Mouse (Mus musculus) C2C12 (cell line): ENCODE data around the gene Pdha1. TPM values are rescaled to one million over a fixed set of nuclear protein-coding genes. Genes with fewer than 3 reads are reported as not detected.

Experiments used
- H3K27me3 ChIP-seq: one replicate; pipeline ENCODE4 v1.6.1; 2011; ENCODE audit not compliant: control insufficient read depth, insufficient read depth, insufficient read length
- H3K36me3 ChIP-seq: one replicate; pipeline ENCODE4 v1.6.1; 2011; ENCODE audit not compliant: control insufficient read depth, insufficient read depth
- H3K4me3 ChIP-seq: one replicate; pipeline ENCODE4 v1.5.1; 2011; ENCODE audit warnings: mild to moderate bottlenecking, control low read depth; ENCODE audit not compliant: poor library complexity, insufficient read depth, severe bottlenecking
- H3K79me2 ChIP-seq: one replicate; pipeline ENCODE4 v1.6.1; 2011; ENCODE audit not compliant: control insufficient read depth, insufficient read depth
- H3K79me3 ChIP-seq: one replicate; pipeline ENCODE4 v1.6.1; 2011; ENCODE audit warnings: low read depth, control low read depth
- H3ac ChIP-seq: one replicate; pipeline ENCODE3; 2011; ENCODE audit warnings: low read depth; ENCODE audit not compliant: control insufficient read depth, insufficient read length
- CEBPB ChIP-seq: IDR thresholded peaks from one replicate; pipeline ENCODE4 v1.6.1; 2011; ENCODE audit warnings: low read depth, mild to moderate bottlenecking, control low read depth, moderate library complexity
- CTCF ChIP-seq: IDR thresholded peaks from one replicate; pipeline ENCODE4 v1.5.1; 2011; ENCODE audit not compliant: control insufficient read depth, insufficient read depth, insufficient read length
- FOSL1 ChIP-seq: IDR thresholded peaks from one replicate; pipeline ENCODE4 v1.8.0; 2011; ENCODE audit warnings: mild to moderate bottlenecking, low read length; ENCODE audit not compliant: poor library complexity, insufficient read depth, severe bottlenecking
- MAX ChIP-seq: IDR thresholded peaks from one replicate; pipeline ENCODE4 v1.6.1; 2011; ENCODE audit warnings: mild to moderate bottlenecking, control low read depth
- MYOD1 ChIP-seq: IDR thresholded peaks from one replicate; pipeline ENCODE4 v1.6.1; 2011; ENCODE audit warnings: low read depth; ENCODE audit not compliant: control insufficient read depth, insufficient read length
- MYOG ChIP-seq: IDR thresholded peaks from one replicate; pipeline ENCODE4 v1.6.1; 2011; ENCODE audit not compliant: control insufficient read depth, insufficient read length; ENCODE audit errors: extremely low read depth
- USF1 ChIP-seq: IDR thresholded peaks from one replicate; pipeline ENCODE4 v1.6.1; 2011; ENCODE audit warnings: low read depth, mild to moderate bottlenecking, control low read depth, moderate library complexity
- polyA plus RNA-seq: library from polyadenylated mRNA; unstranded; fragments of >200 nt; fragmentation: generic; extraction: Trizol; gene quantifications from one replicate; pipeline ENCODE4 v1.2.1, GENCODE M21; 2012; ENCODE audit warnings: missing spikeins

Gene Pdha1
- polyA plus RNA-seq, 1 experiment: 82.5 TPM

DNA sequence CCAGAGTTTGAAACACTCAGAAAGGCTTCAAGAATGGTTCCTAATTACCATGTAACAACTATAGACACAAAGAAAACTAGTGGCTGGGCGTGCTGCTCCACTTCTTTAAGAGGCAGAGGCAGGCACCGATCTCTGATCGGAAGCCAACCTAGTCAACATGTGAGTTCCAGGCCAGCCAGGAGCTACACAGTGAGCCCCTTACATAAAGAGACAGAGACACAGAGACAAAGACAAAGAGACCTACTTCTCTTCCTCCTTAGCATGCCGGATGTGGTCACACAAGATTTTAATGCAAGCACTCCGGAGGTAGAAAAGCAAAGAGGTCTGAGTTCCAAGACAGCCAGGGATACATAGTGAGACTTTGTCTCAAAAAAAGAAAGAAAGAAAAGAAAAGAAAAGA, 2.1 kb downstream of the Pdha1 start:
- Histone ChIP-seq H3K27me3 (no peaks in the 10 kb centered on the region), H3K79me3 (peaks cover 46% of the 10 kb centered on the region), H3K4me3 (peak overlapping the region; percentile 39), H3ac (peak overlapping the region; percentile 1), H3K36me3 (peaks cover 5% of the 10 kb centered on the region), H3K79me2 (peaks cover 54% of the 10 kb centered on the region)
- TF ChIP-seq CTCF: no peak
- no peak for TF ChIP-seq CEBPB
- no peak for TF ChIP-seq USF1
- TF ChIP-seq FOSL1: no peak
- no peak for TF ChIP-seq MYOG
- TF ChIP-seq MYOD1: no peak
- TF ChIP-seq MAX: no peak

DNA sequence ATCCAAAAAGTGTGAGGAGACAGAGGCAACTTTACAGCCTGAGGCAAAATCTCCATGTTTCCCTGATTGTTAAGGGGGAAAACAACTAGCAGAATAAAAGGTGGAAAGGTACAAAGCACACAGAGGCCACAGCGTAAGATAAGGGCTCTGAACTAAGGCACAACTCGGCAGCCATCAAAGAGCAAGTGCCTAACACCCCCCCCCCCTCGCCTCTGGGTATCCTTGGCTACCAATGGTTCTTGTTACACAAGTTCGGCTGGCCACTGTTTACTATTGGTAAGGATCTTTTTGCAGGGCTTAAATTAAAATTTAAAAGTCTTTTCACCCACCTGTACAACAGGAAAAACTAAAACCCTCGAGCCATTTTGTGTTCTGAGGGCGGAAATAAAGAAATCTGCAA, 2.5 kb downstream of the Pdha1 start:
- TF ChIP-seq MYOD1: no peak
- TF ChIP-seq MYOG: no peak
- TF ChIP-seq FOSL1: no peak
- no peak for TF ChIP-seq CTCF
- TF ChIP-seq MAX: no peak
- TF ChIP-seq CEBPB: no peak
- no peak for TF ChIP-seq USF1
- no peak overlapping the region for H3ac ChIP-seq
- H3K79me3 ChIP-seq: peaks cover 46% of the 10 kb centered on the region
- no peaks in the 10 kb centered on the region for H3K27me3 ChIP-seq
- peaks cover 54% of the 10 kb centered on the region for H3K79me2 ChIP-seq
- peak overlapping the region; percentile 6 for H3K4me3 ChIP-seq
- peaks cover 5% of the 10 kb centered on the region for H3K36me3 ChIP-seq

DNA sequence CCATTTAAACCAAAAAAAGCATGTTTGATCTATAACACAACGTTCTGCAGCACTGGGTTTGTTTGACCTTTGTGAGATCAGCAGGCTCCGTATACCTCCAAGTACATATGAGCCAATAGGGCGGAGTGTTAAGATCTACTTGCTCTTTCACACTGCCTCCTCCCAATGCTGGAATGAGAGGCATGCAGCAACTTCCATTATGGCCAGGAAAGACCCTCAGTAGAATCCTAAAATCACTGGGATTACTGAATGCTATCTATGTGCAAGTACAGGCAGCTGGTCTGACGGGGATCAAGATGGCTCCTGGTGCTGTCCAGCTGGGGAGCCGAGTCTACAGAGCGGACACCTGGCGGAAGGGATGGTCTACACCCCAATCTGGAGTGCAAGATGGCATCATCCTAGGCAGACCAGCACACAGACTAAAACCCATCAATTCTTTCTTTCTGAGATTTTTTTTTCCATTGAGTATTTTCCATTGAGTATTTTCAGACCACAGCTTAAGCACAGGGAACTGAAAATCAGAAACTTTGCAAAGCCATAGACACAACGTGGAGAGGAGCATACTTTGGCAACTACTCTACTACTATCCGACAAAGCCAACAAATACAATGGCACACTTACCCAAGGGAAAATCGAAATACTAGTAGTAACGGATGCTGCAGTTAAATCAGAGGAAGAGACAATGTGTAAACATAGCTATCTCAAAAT, 3.9 kb downstream of the Pdha1 start:
- no peak overlapping the region for H3ac ChIP-seq
- peaks cover 54% of the 10 kb centered on the region for H3K79me2 ChIP-seq
- H3K36me3 ChIP-seq: peaks cover 14% of the 10 kb centered on the region
- no peaks in the 10 kb centered on the region for H3K27me3 ChIP-seq
- no peak for TF ChIP-seq FOSL1
- TF ChIP-seq USF1: no peak
- TF ChIP-seq CEBPB: no peak
- no peak for TF ChIP-seq MAX
- no peak for TF ChIP-seq CTCF
- TF ChIP-seq MYOG: no peak
- TF ChIP-seq MYOD1: no peak
- no peak overlapping the region for H3K4me3 ChIP-seq
- peaks cover 46% of the 10 kb centered on the region for H3K79me3 ChIP-seq

DNA sequence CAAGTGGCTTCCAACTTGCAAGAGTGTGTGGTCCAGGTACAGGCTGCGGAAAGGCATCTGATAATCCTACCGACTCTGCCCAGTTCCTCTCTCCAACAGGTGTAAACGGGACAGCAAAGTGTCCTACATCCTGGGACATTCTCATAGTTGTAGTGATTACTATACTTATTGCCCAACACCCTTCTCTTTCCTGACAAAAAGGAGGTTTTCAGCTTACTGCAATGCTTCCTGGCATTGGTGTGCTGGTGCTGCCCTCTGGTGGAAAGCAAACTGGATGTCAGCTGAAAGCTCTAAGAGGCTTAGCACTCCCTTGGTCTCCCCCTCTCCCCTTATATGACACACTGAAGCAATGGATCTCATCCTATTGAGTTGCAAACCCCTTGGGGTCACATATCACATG, 21.6 kb downstream of the Pdha1 start:
- no peaks in the 10 kb centered on the region for H3K27me3 ChIP-seq
- H3K79me3 ChIP-seq: no peaks in the 10 kb centered on the region
- H3K79me2 ChIP-seq: no peaks in the 10 kb centered on the region
- peaks cover 17% of the 10 kb centered on the region for H3K36me3 ChIP-seq
- H3ac ChIP-seq: no peak overlapping the region
- TF ChIP-seq MYOD1 (no peak), CTCF (peak; percentile 34)
- no peak overlapping the region for H3K4me3 ChIP-seq

DNA sequence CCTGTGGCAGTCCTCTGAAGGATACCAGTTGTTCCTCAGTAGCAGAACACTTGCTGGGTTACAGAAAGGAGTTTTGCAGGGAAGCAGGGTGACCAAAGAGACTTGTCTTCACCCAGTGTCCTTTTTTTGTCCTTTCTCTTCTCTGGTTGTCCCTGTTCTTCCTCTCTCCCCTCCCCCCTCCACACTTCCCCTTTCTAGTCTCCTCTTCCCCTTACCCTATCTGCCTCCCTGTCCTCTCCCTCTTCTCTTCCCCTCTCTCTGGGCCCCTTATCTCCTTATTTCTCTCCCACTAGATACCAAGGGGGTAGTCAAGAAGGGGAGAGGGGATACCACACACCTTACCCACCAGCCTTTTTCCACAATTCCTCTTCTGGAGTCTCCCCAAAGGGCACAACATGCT, 22.1 kb downstream of the Pdha1 start:
- Histone ChIP-seq H3K4me3 (no peak overlapping the region), H3K27me3 (no peaks in the 10 kb centered on the region), H3ac (no peak overlapping the region), H3K36me3 (peaks cover 11% of the 10 kb centered on the region), H3K79me2 (no peaks in the 10 kb centered on the region), H3K79me3 (no peaks in the 10 kb centered on the region)
- TF ChIP-seq CTCF: no peak
- TF ChIP-seq FOSL1: no peak
- TF ChIP-seq MAX: no peak
- TF ChIP-seq MYOD1: no peak
- TF ChIP-seq MYOG: no peak
- no peak for TF ChIP-seq USF1
- no peak for TF ChIP-seq CEBPB

DNA sequence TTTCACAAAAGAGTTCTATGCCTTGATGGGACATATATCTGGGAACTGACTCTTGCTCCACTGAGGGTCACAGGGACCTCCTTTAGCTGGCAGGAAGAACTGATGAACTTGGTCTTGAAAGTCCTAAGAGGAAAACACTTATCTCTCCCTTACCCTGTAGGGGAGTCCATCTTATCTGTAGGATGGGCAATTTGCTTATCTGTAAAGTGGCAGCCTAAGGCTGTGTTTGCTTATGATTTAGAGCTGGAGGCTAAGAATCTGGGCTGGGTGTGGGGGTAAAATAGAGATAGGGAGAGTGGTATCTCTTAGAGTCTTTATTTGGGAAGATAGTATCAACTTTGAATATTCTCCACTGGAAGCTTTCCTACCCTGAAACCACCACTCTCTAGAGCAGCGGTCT, 24.4 kb downstream of the Pdha1 start:
- Histone ChIP-seq H3K27me3 (no peaks in the 10 kb centered on the region), H3K79me2 (no peaks in the 10 kb centered on the region)
- TF ChIP-seq MYOD1: no peak
- TF ChIP-seq MYOG: no peak
- no peak for TF ChIP-seq FOSL1
- no peak for TF ChIP-seq CTCF
- TF ChIP-seq CEBPB: no peak
- TF ChIP-seq USF1: no peak
- TF ChIP-seq MAX: no peak

More for the DNA sequence above, 24.4 kb downstream of the Pdha1 start:
- H3K36me3 ChIP-seq: no peaks in the 10 kb centered on the region
- no peak overlapping the region for H3K4me3 ChIP-seq
- no peaks in the 10 kb centered on the region for H3K79me3 ChIP-seq
- no peak overlapping the region for H3ac ChIP-seq
